Mouse (Mus musculus) kidney, adult 9 months (tissue): Measurements from ENCODE around the gene Atxn1.

ENCODE experiments used
- DNase-seq: peaks from one replicate; pipeline ENCODE4 v3.0.0; 2022

Atxn1 gene

GRCm38 (mm10) chr13:45620281-45620680 is 344.5 kb downstream of the Atxn1 start:
- no peak for DNase-seq

GRCm38 (mm10) chr13:45617988-45618387 is 346.8 kb downstream of the Atxn1 start:
- no peak for DNase-seq

DNA sequence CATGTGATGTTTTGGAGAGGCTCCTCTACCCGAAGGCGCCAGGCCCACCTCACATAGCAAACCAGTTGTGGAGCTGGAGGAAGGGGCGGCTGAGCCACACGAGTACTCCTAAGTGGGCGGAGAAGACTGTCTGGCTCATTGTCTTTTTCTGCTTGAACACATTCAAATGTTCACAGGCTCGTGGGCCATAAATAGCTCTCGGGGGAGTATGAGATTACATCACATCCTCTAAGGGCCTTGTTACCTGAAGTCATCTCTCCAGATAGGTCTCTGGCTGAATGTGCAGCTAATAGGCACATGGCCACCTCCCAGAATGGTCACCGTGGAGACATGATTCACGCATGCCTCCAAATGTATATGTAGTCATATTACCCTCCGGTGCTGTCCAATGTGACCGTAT is 350.0 kb downstream of the Atxn1 start:
- no peak for DNase-seq

GRCm38 (mm10) chr13:45613346-45613745 is 351.5 kb downstream of the Atxn1 start:
- peak; percentile 49 for DNase-seq

- DNase-seq = no peak
Observed at GRCm38 (mm10) chr13:45611554-45611953, 353.3 kb downstream of the Atxn1 start.

DNA sequence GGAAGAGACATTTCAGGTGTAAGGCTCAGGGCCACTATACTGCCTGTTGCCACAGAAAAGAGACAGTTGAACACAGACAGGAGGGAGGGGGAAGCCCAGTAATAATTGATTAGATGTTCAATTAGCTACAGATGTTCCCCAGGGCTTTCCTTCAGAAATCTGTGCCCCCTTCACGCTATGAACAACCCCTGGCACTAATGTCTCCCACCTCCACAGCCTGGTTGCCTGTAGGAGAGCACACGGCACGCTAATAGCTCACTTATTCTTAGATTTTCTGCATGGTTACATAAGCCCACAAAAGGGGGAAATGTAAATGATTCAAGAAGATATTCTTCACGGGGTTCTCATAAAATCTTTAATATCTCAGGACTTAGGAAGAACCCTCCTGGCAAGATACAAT is 355.3 kb downstream of the Atxn1 start:
- DNase-seq = peak; percentile 30

GRCm38 (mm10) chr13:45608593-45608992 is 356.2 kb downstream of the Atxn1 start:
- DNase-seq = no peak

DNA sequence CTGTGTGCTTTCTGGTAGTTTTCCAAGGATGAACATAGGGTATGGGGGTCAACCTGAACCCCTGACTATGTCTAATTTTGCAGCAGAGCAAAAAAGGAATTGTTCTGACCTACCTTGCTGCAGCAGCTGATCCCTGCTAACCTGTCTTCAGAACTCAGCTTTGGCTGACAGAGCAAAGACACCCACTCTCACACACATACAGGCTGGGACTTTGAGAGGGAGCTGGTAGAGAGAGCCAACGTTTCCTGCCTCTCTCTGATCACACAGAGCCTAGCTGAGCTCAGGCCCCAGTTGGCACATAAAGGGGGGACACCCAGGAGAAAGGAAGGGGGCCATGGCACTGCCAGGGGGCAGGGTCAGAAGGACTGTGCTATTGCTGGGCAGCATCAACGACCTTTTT is 356.9 kb downstream of the Atxn1 start:
- DNase-seq = no peak

DNA sequence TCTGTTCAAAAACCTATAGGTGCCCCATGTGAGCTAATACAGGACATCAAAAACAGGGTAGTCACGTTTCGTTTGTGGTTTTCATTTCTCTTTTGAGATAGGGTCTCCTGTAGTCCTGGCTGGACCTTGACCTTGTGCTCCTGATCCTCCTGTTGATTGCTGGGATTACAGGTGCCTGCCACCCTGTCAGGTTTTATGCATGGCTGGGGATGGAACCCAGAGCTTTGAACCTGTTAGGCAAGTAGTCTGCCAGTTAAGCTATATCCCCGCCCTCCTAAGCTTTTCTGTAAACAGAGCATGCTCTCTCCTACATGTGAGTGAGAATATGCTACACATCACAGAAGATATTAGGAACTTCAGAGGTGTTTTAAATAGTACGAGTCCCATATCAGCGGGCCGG is 361.2 kb downstream of the Atxn1 start:
- peak; percentile 40 for DNase-seq

DNA sequence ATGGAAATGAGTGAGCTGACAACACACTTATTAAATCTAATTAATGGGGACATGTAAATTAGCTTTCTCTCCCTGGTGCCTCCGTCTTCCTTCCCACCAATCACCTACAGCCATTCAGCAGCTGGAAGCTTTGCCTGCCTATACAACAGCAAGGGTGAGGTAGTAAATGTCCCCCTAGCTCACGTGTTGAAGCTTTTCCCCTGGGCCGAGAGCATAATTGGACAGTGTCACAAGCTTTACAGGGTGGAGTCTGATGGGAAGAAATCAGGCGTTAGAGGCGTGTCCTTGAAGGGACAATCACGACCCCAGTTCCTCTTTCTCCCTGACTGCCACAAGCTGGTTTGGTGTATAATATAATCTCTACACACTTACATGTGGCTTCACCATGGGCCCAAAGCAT is 364.4 kb downstream of the Atxn1 start:
- DNase-seq = no peak

DNA sequence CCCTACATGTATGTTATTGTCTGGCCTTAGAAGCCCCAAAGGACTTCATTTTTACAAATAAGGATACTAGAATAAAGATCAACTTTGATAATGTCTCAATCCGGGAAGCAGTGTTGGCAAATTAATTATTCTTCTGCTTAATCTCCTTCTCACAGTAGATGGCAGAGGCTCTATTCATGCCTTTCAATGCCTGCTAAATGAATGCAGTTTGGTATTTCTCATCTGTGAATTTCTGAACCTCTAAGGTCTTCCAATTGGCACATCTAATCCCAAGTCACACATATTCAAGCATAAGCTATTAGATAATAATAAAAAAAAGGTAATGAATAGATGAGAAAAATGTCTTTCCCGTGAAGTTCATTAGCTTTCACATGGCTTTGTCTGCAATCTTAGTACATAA is 365.0 kb downstream of the Atxn1 start:
- DNase-seq = no peak

GRCm38 (mm10) chr13:45595416-45595815 is 369.4 kb downstream of the Atxn1 start:
- DNase-seq = no peak

DNA sequence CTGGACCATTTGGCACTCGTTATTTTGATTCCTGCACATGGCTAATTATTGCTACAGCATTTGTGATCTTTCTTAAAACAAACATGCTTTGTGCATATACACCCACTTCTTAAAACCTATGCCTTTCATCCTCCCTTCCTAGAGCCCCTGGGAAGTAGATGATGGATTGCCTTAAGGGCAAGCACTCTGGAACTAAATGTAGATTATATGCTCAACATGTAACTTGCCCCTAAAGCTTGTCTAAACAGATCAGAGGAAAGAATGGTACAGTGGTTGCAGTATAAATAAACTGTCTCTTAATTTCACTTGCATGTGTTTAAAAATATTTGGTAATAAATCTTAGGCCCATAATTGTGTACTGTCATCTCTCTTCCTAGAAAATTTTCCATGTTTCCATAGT is 370.9 kb downstream of the Atxn1 start:
- no peak for DNase-seq

DNA sequence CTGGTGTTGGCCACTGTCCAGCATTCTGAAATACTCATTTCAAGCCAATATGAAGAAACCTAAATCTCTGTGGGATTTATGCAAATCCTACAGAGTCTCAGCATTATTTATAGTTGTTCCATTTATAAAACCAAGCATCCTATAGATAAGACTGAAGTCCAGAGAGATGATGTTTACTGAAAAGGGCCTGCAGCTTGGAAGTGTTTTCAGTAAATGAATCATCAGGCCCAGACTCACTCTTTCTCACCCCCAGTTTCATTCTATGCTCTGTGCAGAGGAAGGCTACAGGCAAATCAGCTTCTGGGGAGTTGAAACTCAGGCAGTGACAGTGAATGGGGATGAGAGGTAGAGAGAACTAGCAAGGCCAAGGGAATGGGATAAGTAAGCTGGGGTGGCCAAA is 373.9 kb downstream of the Atxn1 start:
- DNase-seq = no peak

- DNase-seq = no peak
Observed at GRCm38 (mm10) chr13:45583061-45583460, 381.7 kb downstream of the Atxn1 start.

DNA sequence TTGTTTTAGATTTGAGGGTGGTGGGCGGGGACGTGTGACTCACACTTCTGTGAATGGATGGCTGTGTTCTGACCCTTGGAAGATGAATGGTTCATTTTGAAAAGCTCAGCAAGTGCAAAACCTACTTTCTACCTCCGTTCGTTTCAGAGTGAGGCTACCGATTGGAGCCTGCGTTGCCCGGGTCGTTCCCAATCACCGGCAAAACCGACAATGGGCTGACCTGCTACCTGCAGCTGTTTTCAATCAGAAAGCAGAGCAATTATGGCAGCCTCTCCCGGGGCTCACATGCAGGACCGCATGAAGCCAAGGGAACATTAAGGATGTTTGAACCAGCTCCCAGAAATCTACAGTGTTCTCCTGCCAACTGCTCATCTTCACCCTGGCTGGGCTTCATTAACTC is 382.5 kb downstream of the Atxn1 start:
- DNase-seq = no peak

DNA sequence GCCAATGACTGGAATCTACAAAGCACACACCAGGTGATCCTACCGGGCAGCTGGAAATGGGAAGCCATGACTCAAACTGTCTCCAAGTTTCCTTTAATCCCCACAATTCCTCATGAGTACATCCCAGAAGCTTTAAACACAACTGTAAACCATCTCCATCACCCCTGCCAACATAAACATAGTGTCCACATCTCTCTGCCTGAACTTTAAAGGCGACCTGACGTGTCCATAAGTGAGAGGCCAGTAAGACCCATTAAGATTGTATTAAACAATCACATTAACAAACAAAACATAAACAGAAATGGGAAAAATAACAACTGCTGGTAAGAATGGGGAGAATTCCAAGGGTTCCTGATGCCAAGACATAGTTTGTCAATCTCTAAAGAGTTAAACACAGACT is 385.1 kb downstream of the Atxn1 start:
- DNase-seq = no peak

GRCm38 (mm10) chr13:45577784-45578183 is 387.0 kb downstream of the Atxn1 start:
- DNase-seq = peak; percentile 72

DNA sequence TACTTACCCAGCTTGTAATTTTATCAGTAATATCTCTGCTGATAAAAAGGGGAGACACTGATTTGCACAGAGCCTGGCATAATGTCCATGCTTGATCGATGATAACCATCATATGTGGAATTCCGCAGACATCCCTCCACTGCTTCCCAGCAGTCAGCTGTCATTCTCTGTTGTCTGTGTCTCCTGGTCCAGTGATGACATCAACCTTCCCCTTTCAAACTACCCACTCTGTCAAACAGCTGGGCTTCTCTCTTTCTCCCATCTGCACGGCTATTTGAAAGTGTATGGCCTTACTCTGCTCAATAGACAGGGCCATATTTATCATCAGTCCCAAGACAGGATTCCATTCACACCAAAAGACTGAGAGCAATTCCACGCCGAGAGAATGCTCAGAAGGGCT is 387.4 kb downstream of the Atxn1 start:
- no peak for DNase-seq

DNA sequence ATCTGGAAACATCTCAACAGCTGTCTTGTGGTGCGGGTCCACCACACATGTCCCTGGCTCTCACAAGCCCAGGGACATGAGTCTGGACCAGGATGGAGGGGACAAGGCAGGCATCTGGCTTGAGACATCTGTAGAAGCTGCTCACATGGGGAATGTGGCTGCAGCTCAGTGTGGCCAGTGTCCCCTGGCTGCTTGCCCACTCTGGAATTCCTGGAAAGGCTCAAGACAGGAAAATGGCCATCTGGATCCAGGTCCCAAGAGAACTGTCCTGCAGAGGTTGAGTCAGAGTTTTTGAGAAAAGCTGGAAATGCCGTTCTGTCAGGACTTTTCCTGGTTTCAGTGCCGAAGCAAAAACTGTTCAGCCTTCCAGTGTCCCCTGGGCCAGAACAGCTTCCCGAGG is 388.6 kb downstream of the Atxn1 start:
- peak; percentile 87 for DNase-seq

DNA sequence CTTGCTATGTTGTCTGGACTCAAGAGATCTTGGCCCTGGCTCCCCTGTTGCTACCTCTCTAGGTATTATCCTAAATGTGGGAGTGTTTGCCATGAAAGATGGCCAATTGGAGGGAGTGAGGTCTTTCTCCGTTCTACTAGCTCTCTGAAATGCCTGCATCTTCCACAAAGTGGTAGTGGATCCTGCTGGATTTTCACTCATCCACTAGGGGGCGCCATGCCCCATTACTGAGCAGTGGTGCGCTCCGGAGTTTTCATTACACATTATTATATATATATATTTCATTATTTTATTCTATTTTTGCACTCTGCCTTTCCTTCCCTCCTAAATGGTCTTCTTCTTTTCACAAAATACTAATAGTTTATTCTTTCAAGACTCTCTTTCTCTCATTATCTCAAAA is 392.0 kb downstream of the Atxn1 start:
- peak; percentile 50 for DNase-seq

DNA sequence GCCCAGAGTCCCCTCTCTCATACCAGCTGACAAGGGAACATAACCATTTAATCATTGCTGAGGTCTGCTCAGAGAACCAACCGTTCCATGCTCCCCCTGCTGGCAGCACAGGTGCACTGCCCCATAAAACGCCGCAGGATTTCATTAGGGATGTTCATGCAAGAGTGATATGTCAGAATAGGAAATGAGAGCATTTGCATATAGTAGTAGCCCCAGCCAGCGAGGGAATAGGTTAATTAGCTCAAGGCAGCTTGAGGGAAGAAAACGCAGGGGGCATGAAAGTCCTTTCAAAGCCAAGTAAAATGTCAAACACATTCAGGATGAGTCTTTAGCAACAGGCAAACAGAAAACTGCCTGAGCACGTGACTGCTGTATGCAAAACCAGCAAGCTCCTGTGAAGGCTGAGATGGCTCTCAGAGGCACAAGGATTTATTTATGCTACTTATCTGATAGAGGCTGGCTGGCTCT is 393.0 kb downstream of the Atxn1 start:
- DNase-seq = peak; percentile 89

- no peak for DNase-seq
Observed at GRCm38 (mm10) chr13:45569932-45570331, 394.9 kb downstream of the Atxn1 start.

- no peak for DNase-seq
Observed at GRCm38 (mm10) chr13:45564946-45565345, 399.9 kb downstream of the Atxn1 start.

DNA sequence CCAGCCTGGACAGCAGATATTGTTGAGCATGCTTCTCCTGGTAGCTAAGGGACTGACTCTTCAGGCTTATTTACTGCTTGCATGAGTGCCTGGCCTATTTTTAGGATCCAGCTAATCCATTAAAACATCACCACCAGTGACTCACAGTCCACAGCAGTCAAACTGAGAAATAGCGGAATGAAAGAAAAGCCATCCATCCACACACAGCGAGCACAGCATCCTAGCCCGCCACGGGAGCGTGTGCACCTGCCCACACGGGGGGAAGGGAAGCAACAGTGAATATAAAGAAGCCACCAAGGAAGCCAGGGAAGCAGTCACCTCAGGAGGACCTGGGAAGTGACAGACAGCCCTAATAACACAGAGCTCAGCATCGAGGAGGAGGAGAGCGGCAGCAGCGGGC is 402.8 kb downstream of the Atxn1 start:
- DNase-seq = no peak

GRCm38 (mm10) chr13:45560543-45560942 is 404.3 kb downstream of the Atxn1 start:
- no peak for DNase-seq
